Mouse (Mus musculus): ENCODE results near the gene Saxo1.

GRCm38 (mm10) chr4:86428091-86428745 lies 129.9 kb downstream of the Saxo1 start:
- TF ChIP-seq CTCF (IDR thresholded peaks at IDR 0.05; ENCODE audit: low read depth, low read length) (no peak), EP300 (IDR thresholded peaks at IDR 0.05; ENCODE audit: insufficient read depth, low read depth, low read length) (no peak)

All from ES-Bruce4 (cell line).